Mouse (Mus musculus) C2C12 (cell line): ENCODE data around the gene Ank2. TPM values are rescaled to one million over a fixed set of nuclear protein-coding genes. Genes with fewer than 3 reads are reported as not detected.

Source experiments
- H3K27me3 ChIP-seq: one replicate; pipeline ENCODE4 v1.6.1; 2011; ENCODE audit not compliant: control insufficient read depth, insufficient read depth, insufficient read length
- H3K36me3 ChIP-seq: one replicate; pipeline ENCODE4 v1.6.1; 2011; ENCODE audit not compliant: control insufficient read depth, insufficient read depth
- H3K4me3 ChIP-seq: one replicate; pipeline ENCODE4 v1.5.1; 2011; ENCODE audit warnings: mild to moderate bottlenecking, control low read depth; ENCODE audit not compliant: poor library complexity, insufficient read depth, severe bottlenecking
- H3K79me2 ChIP-seq: one replicate; pipeline ENCODE4 v1.6.1; 2011; ENCODE audit not compliant: control insufficient read depth, insufficient read depth
- H3K79me3 ChIP-seq: one replicate; pipeline ENCODE4 v1.6.1; 2011; ENCODE audit warnings: low read depth, control low read depth
- H3ac ChIP-seq: one replicate; pipeline ENCODE3; 2011; ENCODE audit warnings: low read depth; ENCODE audit not compliant: control insufficient read depth, insufficient read length
- CEBPB ChIP-seq: IDR thresholded peaks from one replicate; pipeline ENCODE4 v1.6.1; 2011; ENCODE audit warnings: low read depth, mild to moderate bottlenecking, control low read depth, moderate library complexity
- CTCF ChIP-seq: IDR thresholded peaks from one replicate; pipeline ENCODE4 v1.5.1; 2011; ENCODE audit not compliant: control insufficient read depth, insufficient read depth, insufficient read length
- FOSL1 ChIP-seq: IDR thresholded peaks from one replicate; pipeline ENCODE4 v1.8.0; 2011; ENCODE audit warnings: mild to moderate bottlenecking, low read length; ENCODE audit not compliant: poor library complexity, insufficient read depth, severe bottlenecking
- MAX ChIP-seq: IDR thresholded peaks from one replicate; pipeline ENCODE4 v1.6.1; 2011; ENCODE audit warnings: mild to moderate bottlenecking, control low read depth
- MYOD1 ChIP-seq: IDR thresholded peaks from one replicate; pipeline ENCODE4 v1.6.1; 2011; ENCODE audit warnings: low read depth; ENCODE audit not compliant: control insufficient read depth, insufficient read length
- MYOG ChIP-seq: IDR thresholded peaks from one replicate; pipeline ENCODE4 v1.6.1; 2011; ENCODE audit not compliant: control insufficient read depth, insufficient read length; ENCODE audit errors: extremely low read depth
- USF1 ChIP-seq: IDR thresholded peaks from one replicate; pipeline ENCODE4 v1.6.1; 2011; ENCODE audit warnings: low read depth, mild to moderate bottlenecking, control low read depth, moderate library complexity
- polyA plus RNA-seq: library from polyadenylated mRNA; unstranded; fragments of >200 nt; fragmentation: generic; extraction: Trizol; gene quantifications from one replicate; pipeline ENCODE4 v1.2.1, GENCODE M21; 2012; ENCODE audit warnings: missing spikeins

Gene Ank2
- polyA plus RNA-seq, 1 experiment: 3.5 TPM

DNA sequence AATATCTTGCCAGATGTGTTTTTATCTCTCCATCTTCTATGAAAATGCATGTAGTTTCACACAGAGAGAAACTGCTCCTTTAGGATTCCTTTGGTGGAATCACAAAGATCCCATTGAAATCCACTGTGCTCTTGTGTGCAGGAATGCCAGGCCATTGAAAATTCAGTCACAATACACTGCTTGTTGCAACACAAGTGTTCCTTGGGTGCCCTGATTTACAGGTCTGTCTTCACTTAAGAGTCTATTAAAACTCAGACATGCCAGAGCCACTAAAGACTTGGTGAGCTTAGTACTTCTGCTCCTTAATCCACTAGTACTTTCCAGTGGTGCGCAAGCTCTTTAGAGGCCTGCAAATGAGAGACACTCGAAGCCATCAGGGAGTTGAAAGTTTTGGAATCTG lies 359.5 kb downstream of the Ank2 start:
- Histone ChIP-seq H3K36me3 (no peaks in the 10 kb centered on the region), H3K27me3 (no peaks in the 10 kb centered on the region), H3K79me2 (no peaks in the 10 kb centered on the region), H3K4me3 (no peak overlapping the region), H3K79me3 (no peaks in the 10 kb centered on the region), H3ac (no peak overlapping the region)
- no peak for TF ChIP-seq FOSL1
- no peak for TF ChIP-seq MAX
- no peak for TF ChIP-seq MYOD1
- TF ChIP-seq CTCF: no peak
- no peak for TF ChIP-seq MYOG
- no peak for TF ChIP-seq CEBPB
- TF ChIP-seq USF1: no peak

DNA sequence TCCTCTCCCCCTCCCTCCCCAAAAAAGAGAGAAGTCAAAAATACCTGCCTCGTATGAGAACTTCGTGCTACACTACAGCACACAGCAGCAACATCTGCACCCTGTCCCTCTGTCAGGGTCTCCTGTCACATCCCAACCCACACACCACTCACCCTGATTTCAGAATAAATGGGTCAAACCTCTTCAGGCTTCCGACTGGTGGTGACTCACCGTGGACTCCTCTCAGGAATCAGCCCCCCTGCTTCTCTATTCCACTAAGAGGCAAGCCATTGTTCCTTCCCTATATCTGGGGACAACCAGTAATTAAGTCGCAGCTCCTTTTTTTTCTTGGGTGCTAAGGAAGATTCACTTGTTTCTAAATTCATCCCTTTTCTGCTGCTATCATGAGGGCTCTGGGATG lies 361.6 kb downstream of the Ank2 start:
- TF ChIP-seq CEBPB (no peak), MYOD1 (no peak), MAX (no peak), CTCF (no peak), FOSL1 (no peak), MYOG (no peak), USF1 (no peak)
- no peaks in the 10 kb centered on the region for H3K27me3 ChIP-seq
- no peaks in the 10 kb centered on the region for H3K79me3 ChIP-seq
- H3ac ChIP-seq: no peak overlapping the region
- H3K79me2 ChIP-seq: no peaks in the 10 kb centered on the region
- H3K4me3 ChIP-seq: no peak overlapping the region
- H3K36me3 ChIP-seq: no peaks in the 10 kb centered on the region

DNA sequence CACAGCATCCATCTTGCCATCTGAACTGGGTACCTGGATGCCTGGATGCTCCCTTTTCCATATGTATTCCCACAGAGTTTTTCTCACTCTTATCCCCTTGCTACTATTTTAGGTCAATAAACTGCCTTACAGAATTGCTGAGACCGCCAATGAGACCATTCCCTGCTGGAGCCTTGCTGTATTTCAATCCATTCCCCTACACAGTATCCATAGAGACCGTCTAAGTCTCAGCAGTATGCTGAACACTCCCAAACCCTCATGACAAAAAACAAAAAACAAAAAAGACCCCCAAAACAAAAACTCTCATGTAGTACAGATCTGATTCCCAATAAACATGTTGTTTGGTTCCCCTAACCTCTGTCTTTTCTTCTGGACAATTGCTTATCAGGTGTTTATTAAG lies 365.1 kb downstream of the Ank2 start:
- H3K27me3 ChIP-seq: no peaks in the 10 kb centered on the region
- no peaks in the 10 kb centered on the region for H3K79me2 ChIP-seq
- H3K4me3 ChIP-seq: no peak overlapping the region
- no peak overlapping the region for H3ac ChIP-seq
- no peak for TF ChIP-seq MYOD1
- TF ChIP-seq CTCF: no peak
- no peak for TF ChIP-seq MAX
- no peak for TF ChIP-seq FOSL1
- TF ChIP-seq MYOG: no peak
- no peak for TF ChIP-seq CEBPB
- no peak for TF ChIP-seq USF1
- H3K79me3 ChIP-seq: no peaks in the 10 kb centered on the region
- no peaks in the 10 kb centered on the region for H3K36me3 ChIP-seq

DNA sequence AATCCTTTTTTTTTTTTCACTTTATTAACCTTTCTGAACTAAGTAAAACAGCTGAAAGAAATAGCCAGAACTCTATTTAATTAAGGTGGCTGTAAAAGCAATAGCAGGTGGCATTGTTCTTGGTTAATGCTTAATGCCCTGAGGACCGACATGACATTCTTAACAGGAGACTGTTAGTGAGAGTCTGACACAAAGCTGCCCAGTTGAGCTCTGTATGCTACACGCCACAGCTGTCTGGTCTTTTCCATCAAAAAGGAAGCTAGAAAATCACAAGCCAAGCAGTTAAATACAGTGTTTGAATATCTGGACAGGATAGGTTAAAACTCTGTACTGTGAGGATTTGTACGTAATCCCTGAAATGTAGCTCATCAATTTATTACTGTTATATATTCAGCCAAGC lies 368.1 kb downstream of the Ank2 start:
- Histone ChIP-seq H3K27me3 (no peaks in the 10 kb centered on the region), H3K4me3 (no peak overlapping the region), H3K36me3 (no peaks in the 10 kb centered on the region), H3K79me2 (no peaks in the 10 kb centered on the region), H3K79me3 (no peaks in the 10 kb centered on the region), H3ac (no peak overlapping the region)
- TF ChIP-seq CEBPB: no peak
- TF ChIP-seq MYOD1: no peak
- no peak for TF ChIP-seq USF1
- no peak for TF ChIP-seq FOSL1
- no peak for TF ChIP-seq MAX
- TF ChIP-seq MYOG: no peak
- TF ChIP-seq CTCF: no peak

DNA sequence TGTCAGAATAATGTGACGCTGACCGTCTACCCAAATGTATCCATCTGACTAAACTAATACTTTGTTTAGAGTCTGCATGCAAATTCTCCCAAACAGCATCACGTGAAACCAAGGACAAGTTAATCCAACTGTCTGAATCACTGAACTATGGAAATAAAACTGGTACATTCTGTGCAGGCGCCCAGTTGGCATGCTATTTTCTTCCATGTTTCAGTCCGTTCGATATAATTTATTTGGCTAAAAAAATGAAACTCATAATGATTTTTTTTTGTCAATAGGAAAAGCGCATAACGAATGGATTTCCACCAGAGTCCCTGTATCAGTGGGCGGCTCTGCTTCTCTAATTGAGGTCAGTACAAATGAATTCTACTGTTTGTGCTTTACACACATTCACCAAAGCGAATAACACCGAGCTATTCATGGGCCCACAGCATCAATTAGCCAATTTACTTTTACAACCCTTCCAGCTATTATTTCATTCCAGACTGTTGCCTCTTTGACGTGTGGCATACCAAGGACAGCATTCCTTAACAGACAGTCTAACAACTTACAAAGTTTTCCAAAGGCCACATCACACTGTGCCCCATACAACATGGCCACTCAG lies 368.9 kb downstream of the Ank2 start:
- Histone ChIP-seq H3ac (no peak overlapping the region), H3K79me3 (no peaks in the 10 kb centered on the region), H3K79me2 (no peaks in the 10 kb centered on the region), H3K4me3 (no peak overlapping the region), H3K36me3 (no peaks in the 10 kb centered on the region), H3K27me3 (no peaks in the 10 kb centered on the region)
- no peak for TF ChIP-seq CTCF
- TF ChIP-seq MAX: no peak
- TF ChIP-seq CEBPB: no peak
- TF ChIP-seq MYOG: no peak
- TF ChIP-seq FOSL1: no peak
- TF ChIP-seq USF1: no peak
- no peak for TF ChIP-seq MYOD1

DNA sequence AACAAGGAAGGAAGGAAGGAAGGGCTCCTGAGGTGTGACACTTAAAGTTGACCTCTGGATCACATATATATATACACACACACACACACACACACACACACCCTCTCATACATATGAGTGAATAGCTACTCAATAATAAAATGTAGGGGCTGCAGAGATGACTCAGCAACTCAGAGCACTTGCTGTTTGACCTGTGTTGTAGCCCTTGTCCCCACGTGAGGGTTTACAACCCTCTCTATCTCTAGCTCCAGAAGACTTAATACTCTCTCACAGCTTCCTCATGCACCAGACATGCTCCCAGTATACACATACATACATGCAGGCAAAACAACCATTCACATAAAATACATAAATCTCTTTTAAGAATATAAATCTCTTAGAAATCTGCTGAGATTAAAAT lies 369.4 kb downstream of the Ank2 start:
- TF ChIP-seq MAX (no peak), USF1 (no peak), MYOG (no peak), MYOD1 (no peak)
- Histone ChIP-seq H3K36me3 (no peaks in the 10 kb centered on the region), H3ac (no peak overlapping the region), H3K4me3 (no peak overlapping the region), H3K79me2 (no peaks in the 10 kb centered on the region), H3K79me3 (no peaks in the 10 kb centered on the region), H3K27me3 (no peaks in the 10 kb centered on the region)
